Mouse (Mus musculus): ENCODE data around the gene Nktr. TPM values are rescaled to one million over a fixed set of nuclear protein-coding genes. Genes with fewer than 3 reads are reported as not detected.
A peak's percentile ranks its signal among the peaks of the same experiment; 100 is the strongest.

Gene Nktr
- 43.6 and 51.3 TPM in 2 replicates for polyA plus RNA-seq (2015; fragmentation: Nextera tagmentation; extraction: Ambion mirVana)

GRCm38 (mm10) chr9:121718792-121719318 lies at the start of gene Nktr:
Gene Nktr, plus strand, starts transcription at chr9:121719169.
- peak within 1 kb of the TSS; percentile 98 for H3K27ac ChIP-seq (ENCODE audit: low read length)
- peak; percentile 54; the same call in 1 of the 2 replicates for TF ChIP-seq EP300 (IDR thresholded peaks at IDR 0.05)
- TF ChIP-seq CTCF (IDR thresholded peaks at IDR 0.05), result peak; percentile 54
- no peaks in the 10 kb centered on the region for H3K36me3 ChIP-seq (ENCODE audit: insufficient read depth, low read length)
- H3K4me3 ChIP-seq (ENCODE audit: low read depth, low read length), result peak within 1 kb of the TSS; percentile 89
- H3K4me2 ChIP-seq (replicated peaks; ENCODE audit: low read depth, low read length), result peak within 1 kb of the TSS; percentile 61
- H3K9ac ChIP-seq (replicated peaks; ENCODE audit: low read depth), result peak within 1 kb of the TSS; percentile 94
- DNase-seq (ENCODE audit: low spot score), result peak; percentile 100
- peak; percentile 99 for ATAC-seq
- peaks cover 6% of the 10 kb centered on the region; the same call in 1 of the 2 replicates for H3K4me1 ChIP-seq (ENCODE audit: insufficient read depth, low read depth, low read length)
- no peaks in the 10 kb centered on the region for H3K9me3 ChIP-seq (ENCODE audit: low read length)
- 0% methylated on average over 42 of the region's 61 CpGs for WGBS
- H3K27me3 ChIP-seq (replicated peaks; ENCODE audit: insufficient read depth, low read length), result no peaks in the 10 kb centered on the region

GRCm38 (mm10) chr9:121669348-121669791 lies 49.6 kb upstream of the Nktr start:
- peaks cover 25% of the 10 kb centered on the region for H3K27me3 ChIP-seq (replicated peaks; ENCODE audit: insufficient read depth, low read length)
- H3K4me2 ChIP-seq (replicated peaks; ENCODE audit: low read depth, low read length), result peak overlapping the region; percentile 42
- no peak for TF ChIP-seq EP300 (IDR thresholded peaks at IDR 0.05)
- peak; percentile 94 for TF ChIP-seq CTCF (IDR thresholded peaks at IDR 0.05)
- peak overlapping the region; percentile 5; the same call in 1 of the 2 replicates for H3K4me3 ChIP-seq (ENCODE audit: low read depth, low read length)
- peak; percentile 68 for ATAC-seq
- H3K27ac ChIP-seq (ENCODE audit: low read length), result no peak overlapping the region
- no peaks in the 10 kb centered on the region for H3K36me3 ChIP-seq (ENCODE audit: insufficient read depth, low read length)
- peak; percentile 76 for DNase-seq (ENCODE audit: low spot score)
- no peaks in the 10 kb centered on the region for H3K9me3 ChIP-seq (ENCODE audit: low read length)
- peaks cover 7% of the 10 kb centered on the region for H3K4me1 ChIP-seq (ENCODE audit: insufficient read depth, low read depth, low read length)
- H3K9ac ChIP-seq (replicated peaks; ENCODE audit: low read depth), result no peak overlapping the region
- 1% methylated on average over 28 of the region's 28 CpGs for WGBS

GRCm38 (mm10) chr9:121671300-121671699 lies 47.7 kb upstream of the Nktr start:
- Histone ChIP-seq H3K9ac (replicated peaks; ENCODE audit: low read depth) (no peak overlapping the region), H3K9me3 (ENCODE audit: low read length) (no peaks in the 10 kb centered on the region), H3K4me1 (ENCODE audit: insufficient read depth, low read depth, low read length) (peaks cover 7% of the 10 kb centered on the region), H3K27me3 (replicated peaks; ENCODE audit: insufficient read depth, low read length) (peaks cover 25% of the 10 kb centered on the region), H3K36me3 (ENCODE audit: insufficient read depth, low read length) (no peaks in the 10 kb centered on the region), H3K27ac (ENCODE audit: low read length) (no peak overlapping the region), H3K4me3 (ENCODE audit: low read depth, low read length) (no peak overlapping the region), H3K4me2 (replicated peaks; ENCODE audit: low read depth, low read length) (no peak overlapping the region)
- DNase-seq (ENCODE audit: low spot score), result peak; percentile 83
- TF ChIP-seq CTCF (IDR thresholded peaks at IDR 0.05) (peak; percentile 82), EP300 (IDR thresholded peaks at IDR 0.05) (no peak)
- ATAC-seq, result peak; percentile 43
- WGBS, result 22% methylated on average over 7 of the region's 7 CpGs

GRCm38 (mm10) chr9:121672311-121672710 lies 46.7 kb upstream of the Nktr start:
- Histone ChIP-seq H3K9me3 (ENCODE audit: low read length) (no peaks in the 10 kb centered on the region), H3K27me3 (replicated peaks; ENCODE audit: insufficient read depth, low read length) (peaks cover 25% of the 10 kb centered on the region), H3K27ac (ENCODE audit: low read length) (no peak overlapping the region), H3K4me1 (ENCODE audit: insufficient read depth, low read depth, low read length) (peaks cover 7% of the 10 kb centered on the region), H3K4me2 (replicated peaks; ENCODE audit: low read depth, low read length) (no peak overlapping the region), H3K4me3 (ENCODE audit: low read depth, low read length) (no peak overlapping the region), H3K36me3 (ENCODE audit: insufficient read depth, low read length) (no peaks in the 10 kb centered on the region), H3K9ac (replicated peaks; ENCODE audit: low read depth) (no peak overlapping the region)
- ATAC-seq (0 out of 2 replicates have a peak, but pooled peaks have one; percentile 25), DNase-seq (ENCODE audit: low spot score) (peak; percentile 56)
- TF ChIP-seq EP300 (IDR thresholded peaks at IDR 0.05) (peak; percentile 33), CTCF (IDR thresholded peaks at IDR 0.05) (no peak)
- WGBS, result 40% methylated on average over 5 of the region's 5 CpGs

GRCm38 (mm10) chr9:121673716-121674115 lies 45.3 kb upstream of the Nktr start:
- 87% methylated on average over 5 of the region's 5 CpGs for WGBS
- Histone ChIP-seq H3K27ac (ENCODE audit: low read length) (no peak overlapping the region), H3K36me3 (ENCODE audit: insufficient read depth, low read length) (no peaks in the 10 kb centered on the region), H3K9ac (replicated peaks; ENCODE audit: low read depth) (no peak overlapping the region), H3K27me3 (replicated peaks; ENCODE audit: insufficient read depth, low read length) (peaks cover 16% of the 10 kb centered on the region), H3K9me3 (ENCODE audit: low read length) (no peaks in the 10 kb centered on the region), H3K4me2 (replicated peaks; ENCODE audit: low read depth, low read length) (no peak overlapping the region), H3K4me3 (ENCODE audit: low read depth, low read length) (no peak overlapping the region), H3K4me1 (ENCODE audit: insufficient read depth, low read depth, low read length) (peaks cover 14% of the 10 kb centered on the region)
- TF ChIP-seq CTCF (IDR thresholded peaks at IDR 0.05) (no peak), EP300 (IDR thresholded peaks at IDR 0.05) (no peak)
- no peak for DNase-seq (ENCODE audit: low spot score)
- ATAC-seq, result no peak

- no peak overlapping the region for H3K4me3 ChIP-seq (ENCODE audit: low read depth, low read length)
- H3K4me1 ChIP-seq (ENCODE audit: insufficient read depth, low read depth, low read length), result peaks cover 11% of the 10 kb centered on the region
- whole genome bisulfite sequencing, result 73% methylated on average over 9 of the region's 9 CpGs
- no peaks in the 10 kb centered on the region for H3K36me3 ChIP-seq (ENCODE audit: insufficient read depth, low read length)
- no peak overlapping the region for H3K4me2 ChIP-seq (replicated peaks; ENCODE audit: low read depth, low read length)
- H3K27me3 ChIP-seq (replicated peaks; ENCODE audit: insufficient read depth, low read length), result 0 out of 2 replicates have a peak, but pooled peaks cover 6% of the 10 kb centered on the region
- H3K27ac ChIP-seq (ENCODE audit: low read length), result no peak overlapping the region
- no peak for ATAC-seq
- H3K9me3 ChIP-seq (ENCODE audit: low read length), result no peaks in the 10 kb centered on the region
- no peak for TF ChIP-seq CTCF (IDR thresholded peaks at IDR 0.05)
- no peak for TF ChIP-seq EP300 (IDR thresholded peaks at IDR 0.05)
- H3K9ac ChIP-seq (replicated peaks; ENCODE audit: low read depth), result no peak overlapping the region
- DNase-seq (ENCODE audit: low spot score), result peak; percentile 61
Measured at GRCm38 (mm10) chr9:121675011-121675410, 44.0 kb upstream of the Nktr start.
